Mouse (Mus musculus): ENCODE measurements around the gene Eif6. TPM values are rescaled to one million over a fixed set of nuclear protein-coding genes. Genes with fewer than 3 reads are reported as not detected.
A peak's percentile ranks its signal among the peaks of the same experiment; 100 is the strongest.
"Not testable (repeated sequence)": the region's sequence is repeated elsewhere in the genome, so short reads cannot be mapped to it uniquely, and the experiment has no call there.

The Eif6 gene
- polyA plus RNA-seq, 1 experiment from 2014 or later, result 107 TPM

DNA sequence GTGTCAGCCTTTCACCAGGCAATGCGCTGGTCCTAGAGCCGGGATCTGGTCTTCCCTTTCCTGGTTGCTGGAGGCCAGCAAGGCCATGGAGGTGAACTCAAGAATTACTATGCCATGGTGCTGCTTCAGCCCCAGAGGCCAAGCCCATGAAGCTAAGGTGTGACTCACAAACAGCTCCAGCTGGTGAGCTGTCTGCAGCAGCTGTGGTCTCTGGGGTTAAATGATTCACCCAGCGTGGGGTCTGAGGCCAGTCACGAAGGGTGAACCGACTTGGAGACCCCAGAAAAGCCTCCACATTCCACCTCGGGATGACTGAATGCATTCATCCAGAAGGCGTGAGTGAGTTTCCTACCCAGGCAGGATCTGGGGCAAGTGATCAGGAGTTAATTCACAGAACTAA, 23.4 kb upstream of the Eif6 start:
- Histone ChIP-seq H3K4me1 (replicated peaks) (no peaks in the 10 kb centered on the region), H3K4me3 (no peak overlapping the region), H3K27ac (no peak overlapping the region), H3K36me3 (peaks cover 57% of the 10 kb centered on the region), H3K9me3 (replicated peaks) (no peaks in the 10 kb centered on the region), H3K27me3 (no peaks in the 10 kb centered on the region), H3K4me2 (no peak overlapping the region), H3K9ac (no peak overlapping the region)
- 80% methylated on average over 7 of the region's 7 CpGs for WGBS
- ATAC-seq (replicated peaks; ENCODE audit: insufficient number of reproducible peaks, insufficient read depth, low FRiP score, low read depth), result no peak

DNA sequence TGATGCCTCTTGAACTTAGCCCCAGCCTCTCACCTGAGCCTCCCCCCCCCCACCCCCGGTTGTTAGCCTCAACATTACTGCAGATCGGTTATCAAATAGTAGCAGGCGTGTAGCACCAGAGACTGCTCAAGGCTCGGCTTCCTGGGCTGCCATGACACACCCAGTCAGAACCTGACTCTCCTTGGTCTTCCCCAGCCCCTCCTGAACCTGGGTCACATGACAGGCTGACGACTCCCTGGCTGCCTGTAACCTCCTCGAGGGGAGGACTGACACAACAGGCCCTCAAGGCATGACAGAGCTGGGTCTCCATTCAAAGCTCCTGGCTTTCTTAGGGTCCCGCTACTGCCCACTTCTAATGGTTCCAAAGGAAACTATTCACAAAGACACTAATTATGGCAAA, 22.7 kb upstream of the Eif6 start:
- Histone ChIP-seq H3K27ac (no peak overlapping the region), H3K4me3 (no peak overlapping the region), H3K9me3 (replicated peaks) (no peaks in the 10 kb centered on the region), H3K4me1 (replicated peaks) (no peaks in the 10 kb centered on the region), H3K9ac (no peak overlapping the region), H3K4me2 (no peak overlapping the region), H3K27me3 (no peaks in the 10 kb centered on the region), H3K36me3 (peaks cover 57% of the 10 kb centered on the region)
- WGBS, result 69% methylated on average over 7 of the region's 7 CpGs
- no peak for ATAC-seq (replicated peaks; ENCODE audit: insufficient number of reproducible peaks, insufficient read depth, low FRiP score, low read depth)

DNA sequence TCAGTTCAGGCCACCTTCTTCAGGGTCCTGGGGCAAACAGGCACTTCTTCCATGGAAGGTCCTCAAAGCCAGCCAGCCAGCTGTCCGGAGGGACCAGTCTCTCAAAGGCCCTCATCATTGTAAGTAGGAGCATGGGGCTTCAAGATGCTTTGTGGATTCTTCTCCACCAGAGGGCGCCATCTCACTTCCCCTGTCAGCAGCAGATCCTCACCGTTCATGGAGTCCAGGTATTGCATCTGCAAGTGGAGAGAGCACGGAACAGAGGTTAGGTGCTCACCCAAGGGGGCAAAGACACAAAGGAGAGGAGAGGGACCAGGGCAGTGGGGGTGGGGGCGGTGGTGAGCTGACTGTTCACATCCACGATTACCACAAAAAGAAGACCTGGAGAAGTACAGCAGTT, 21.6 kb upstream of the Eif6 start:
- WGBS, result 36% methylated on average over 6 of the region's 6 CpGs

DNA sequence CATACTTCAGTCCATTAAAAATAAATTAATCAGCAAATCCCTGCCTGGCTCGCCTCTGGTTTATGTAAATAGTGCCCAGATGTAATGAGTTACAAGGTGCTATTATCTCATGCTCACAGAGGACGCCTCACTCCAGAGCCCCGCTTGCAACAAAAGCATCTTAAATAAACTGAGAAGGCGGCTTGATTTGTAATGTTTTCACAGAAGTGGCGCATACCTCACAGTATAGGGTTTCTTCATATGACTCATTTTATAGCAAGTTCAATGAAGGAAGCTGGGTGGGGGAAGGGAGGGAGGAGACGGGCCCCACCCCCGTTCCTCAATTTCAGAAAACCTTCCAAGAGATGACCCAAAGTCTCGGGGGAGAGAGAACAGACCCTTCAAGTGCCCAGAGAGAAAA, 20.2 kb upstream of the Eif6 start:
- no peak overlapping the region for H3K4me3 ChIP-seq
- H3K36me3 ChIP-seq, result peaks cover 49% of the 10 kb centered on the region; the same call in 1 of the 2 replicates
- H3K4me1 ChIP-seq (replicated peaks), result no peaks in the 10 kb centered on the region
- H3K27ac ChIP-seq, result no peak overlapping the region
- H3K9me3 ChIP-seq (replicated peaks), result no peaks in the 10 kb centered on the region
- no peak overlapping the region for H3K9ac ChIP-seq
- WGBS, result 79% methylated on average over 8 of the region's 8 CpGs
- H3K4me2 ChIP-seq, result no peak overlapping the region
- no peaks in the 10 kb centered on the region for H3K27me3 ChIP-seq
- ATAC-seq (replicated peaks; ENCODE audit: insufficient number of reproducible peaks, insufficient read depth, low FRiP score, low read depth), result no peak

More for the DNA sequence above, 21.6 kb upstream of the Eif6 start:
- no peaks in the 10 kb centered on the region for H3K4me1 ChIP-seq (replicated peaks)
- no peak for ATAC-seq (replicated peaks; ENCODE audit: insufficient number of reproducible peaks, insufficient read depth, low FRiP score, low read depth)
- no peaks in the 10 kb centered on the region for H3K27me3 ChIP-seq
- H3K4me2 ChIP-seq, result no peak overlapping the region
- H3K27ac ChIP-seq, result no peak overlapping the region
- peaks cover 57% of the 10 kb centered on the region for H3K36me3 ChIP-seq
- H3K9me3 ChIP-seq (replicated peaks), result no peaks in the 10 kb centered on the region
- no peak overlapping the region for H3K4me3 ChIP-seq
- no peak overlapping the region for H3K9ac ChIP-seq

DNA sequence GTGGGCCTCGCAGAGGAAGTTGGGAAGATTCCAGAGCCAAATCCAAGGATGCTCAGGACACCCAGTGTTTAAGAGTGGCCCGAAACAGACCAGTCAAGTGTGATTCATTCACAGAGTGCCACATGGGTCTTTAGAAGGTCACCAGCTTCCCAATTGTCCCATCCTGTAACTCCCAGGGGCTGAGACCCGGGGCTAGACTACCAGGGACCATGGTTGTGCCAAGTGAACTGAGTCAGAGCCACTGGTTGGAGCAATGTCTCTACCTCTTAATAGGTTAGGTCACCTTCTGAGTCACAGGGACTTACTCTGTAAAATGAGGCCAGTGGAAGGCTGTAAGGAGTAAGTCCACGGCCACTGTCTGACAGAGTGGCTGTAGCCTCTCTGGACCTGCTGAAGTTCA, 12.2 kb upstream of the Eif6 start:
- no peaks in the 10 kb centered on the region for H3K9me3 ChIP-seq (replicated peaks)
- H3K4me2 ChIP-seq, result no peak overlapping the region
- ATAC-seq (replicated peaks; ENCODE audit: insufficient number of reproducible peaks, insufficient read depth, low FRiP score, low read depth), result no peak
- peaks cover 8% of the 10 kb centered on the region for H3K27me3 ChIP-seq
- H3K4me1 ChIP-seq (replicated peaks), result no peaks in the 10 kb centered on the region
- H3K27ac ChIP-seq, result no peak overlapping the region
- WGBS, result 79% methylated on average over 4 of the region's 4 CpGs
- no peaks in the 10 kb centered on the region for H3K36me3 ChIP-seq
- no peak overlapping the region for H3K9ac ChIP-seq
- no peak overlapping the region for H3K4me3 ChIP-seq

DNA sequence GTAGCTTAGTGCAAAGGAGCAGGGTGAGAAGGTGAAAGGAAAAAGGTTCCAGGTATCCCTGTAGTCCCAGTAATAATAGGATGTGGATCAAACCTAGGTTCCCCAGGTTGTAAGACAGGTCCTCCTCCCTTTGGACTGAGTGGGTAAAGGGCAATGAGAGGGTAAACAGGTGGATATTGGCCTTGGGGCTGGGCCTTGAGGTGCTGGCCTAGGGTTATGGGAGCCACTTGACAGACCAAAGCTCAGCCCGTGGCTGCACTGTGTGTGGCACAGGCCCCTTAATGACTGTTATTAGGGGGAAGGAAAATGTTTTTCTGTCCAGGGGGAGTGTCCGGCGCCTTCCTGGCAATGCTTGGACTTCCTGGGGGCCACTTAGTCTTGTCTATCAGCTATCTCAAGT, 11.2 kb upstream of the Eif6 start:
- Histone ChIP-seq H3K9me3 (replicated peaks) (no peaks in the 10 kb centered on the region), H3K4me1 (replicated peaks) (no peaks in the 10 kb centered on the region), H3K9ac (no peak overlapping the region), H3K4me2 (no peak overlapping the region), H3K4me3 (no peak overlapping the region), H3K27me3 (peaks cover 11% of the 10 kb centered on the region), H3K27ac (no peak overlapping the region), H3K36me3 (no peaks in the 10 kb centered on the region)
- ATAC-seq (replicated peaks; ENCODE audit: insufficient number of reproducible peaks, insufficient read depth, low FRiP score, low read depth), result no peak
- 50% methylated on average over 3 of the region's 3 CpGs for WGBS

DNA sequence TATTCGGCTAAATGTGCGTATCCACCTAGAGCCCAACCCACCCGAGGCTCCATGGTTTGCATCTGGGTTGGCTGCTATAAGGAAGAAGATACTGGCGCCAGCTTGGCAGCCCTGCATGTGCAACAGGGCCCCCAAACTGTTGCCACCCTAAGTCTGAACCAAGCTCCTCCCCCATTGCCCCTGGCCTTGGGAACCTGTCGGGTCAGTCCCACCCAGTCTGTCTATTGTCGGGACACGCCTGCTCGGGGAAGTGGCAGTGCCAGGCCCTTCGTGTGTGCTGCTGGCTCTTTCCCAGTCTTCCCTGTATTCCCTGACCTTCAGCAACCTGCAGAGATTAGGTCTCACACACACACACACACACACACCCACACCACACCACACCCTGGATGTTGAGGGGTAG, 8.0 kb upstream of the Eif6 start, which contains the start of gene Fam83c:
Gene Fam83c, minus strand, starts transcription at position 123 of the 400 bp plus-strand sequence.
- no peak for ATAC-seq (replicated peaks; ENCODE audit: insufficient number of reproducible peaks, insufficient read depth, low FRiP score, low read depth)
- no peaks in the 10 kb centered on the region for H3K36me3 ChIP-seq
- H3K4me2 ChIP-seq, result no peak within 1 kb of the TSS
- H3K9ac ChIP-seq, result no peak within 1 kb of the TSS
- no peaks in the 10 kb centered on the region for H3K9me3 ChIP-seq (replicated peaks)
- no peak within 1 kb of the TSS for H3K27ac ChIP-seq
- H3K4me3 ChIP-seq, result no peak within 1 kb of the TSS
- H3K27me3 ChIP-seq, result peaks cover 11% of the 10 kb centered on the region; the same call in 1 of the 2 replicates
- no peaks in the 10 kb centered on the region for H3K4me1 ChIP-seq (replicated peaks)
- 57% methylated on average over 9 of the region's 9 CpGs for WGBS

DNA sequence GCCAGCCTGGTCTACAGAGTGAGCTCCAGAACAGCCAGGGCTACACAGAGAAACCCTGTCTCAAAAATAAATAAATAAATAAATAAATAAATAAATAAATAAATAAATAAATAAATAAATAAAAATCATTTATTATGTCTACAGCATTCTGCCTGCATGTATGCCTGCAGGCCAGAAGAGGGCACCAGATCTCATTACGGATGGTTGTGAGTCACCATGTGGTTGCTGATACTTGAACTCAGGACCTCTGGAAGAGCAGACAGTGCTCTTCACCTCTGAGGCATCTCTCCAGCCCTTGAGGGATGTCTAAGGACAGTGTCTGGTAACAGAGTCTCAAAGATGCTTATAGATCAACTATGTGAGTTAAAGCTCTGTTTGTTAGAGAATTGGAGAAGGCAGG, 5.4 kb upstream of the Eif6 start:
- not testable (repeated sequence) for H3K36me3 ChIP-seq; H3K9me3 ChIP-seq (replicated peaks); H3K27ac ChIP-seq; H3K4me3 ChIP-seq; H3K4me2 ChIP-seq; ATAC-seq (replicated peaks; ENCODE audit: insufficient number of reproducible peaks, insufficient read depth, low FRiP score, low read depth); H3K9ac ChIP-seq; H3K4me1 ChIP-seq (replicated peaks)
- WGBS, result 66% methylated on average over 1 of the region's 1 CpGs
- peaks cover 11% of the 10 kb centered on the region; the same call in 1 of the 2 replicates for H3K27me3 ChIP-seq

DNA sequence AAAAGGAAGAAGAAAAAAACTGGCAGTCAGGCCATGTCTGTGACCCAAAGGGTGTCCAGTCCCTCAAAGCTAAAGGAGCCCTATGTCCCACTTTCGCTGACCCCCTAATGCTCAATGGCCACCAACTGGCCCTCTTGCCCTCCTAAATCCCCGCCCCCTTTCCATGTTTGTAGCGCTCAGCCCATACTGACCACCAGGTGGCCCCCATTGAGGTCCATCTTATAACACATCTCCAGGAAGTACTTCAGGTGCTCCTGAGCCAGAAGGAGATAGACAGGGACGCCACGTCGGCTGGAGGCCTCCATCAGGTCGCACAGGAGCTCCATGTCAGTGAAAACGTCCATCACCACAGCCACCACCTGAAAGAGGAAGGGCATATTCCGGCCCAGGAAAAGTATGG, 4.6 kb upstream of the Eif6 start:
- H3K36me3 ChIP-seq, result no peaks in the 10 kb centered on the region
- H3K4me3 ChIP-seq, result no peak overlapping the region
- peaks cover 7% of the 10 kb centered on the region for H3K4me1 ChIP-seq (replicated peaks)
- no peaks in the 10 kb centered on the region for H3K9me3 ChIP-seq (replicated peaks)
- no peak overlapping the region for H3K4me2 ChIP-seq
- ATAC-seq (replicated peaks; ENCODE audit: insufficient number of reproducible peaks, insufficient read depth, low FRiP score, low read depth), result no peak
- WGBS, result 46% methylated on average over 9 of the region's 9 CpGs
- H3K27me3 ChIP-seq, result peaks cover 11% of the 10 kb centered on the region; the same call in 1 of the 2 replicates
- no peak overlapping the region for H3K9ac ChIP-seq
- no peak overlapping the region for H3K27ac ChIP-seq

DNA sequence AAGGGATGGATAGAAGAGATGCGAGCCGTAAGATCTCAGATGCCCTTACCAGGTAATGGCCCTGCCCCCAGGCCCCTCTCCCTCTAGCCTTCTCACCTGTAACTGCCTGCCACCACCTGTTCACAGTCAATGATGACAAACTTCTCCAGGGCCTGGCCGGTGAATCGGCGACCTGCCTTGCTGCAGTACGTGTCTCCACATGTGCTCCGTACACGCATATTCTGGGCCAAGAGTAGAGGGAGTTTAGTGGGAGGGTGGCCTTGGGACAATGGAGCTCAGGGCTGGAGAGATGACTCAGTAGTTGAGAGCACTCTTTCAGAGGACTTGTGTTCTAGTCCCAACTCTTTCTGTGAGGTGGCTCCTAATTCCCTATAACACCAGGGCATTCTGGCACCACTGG, 4.1 kb upstream of the Eif6 start:
- Histone ChIP-seq H3K4me2 (no peak overlapping the region), H3K4me3 (no peak overlapping the region), H3K9me3 (replicated peaks) (no peaks in the 10 kb centered on the region), H3K27ac (no peak overlapping the region), H3K9ac (no peak overlapping the region), H3K4me1 (replicated peaks) (peaks cover 7% of the 10 kb centered on the region), H3K27me3 (peaks cover 11% of the 10 kb centered on the region; the same call in 1 of the 2 replicates), H3K36me3 (no peaks in the 10 kb centered on the region)
- WGBS, result 87% methylated on average over 8 of the region's 8 CpGs
- ATAC-seq (replicated peaks; ENCODE audit: insufficient number of reproducible peaks, insufficient read depth, low FRiP score, low read depth), result no peak

DNA sequence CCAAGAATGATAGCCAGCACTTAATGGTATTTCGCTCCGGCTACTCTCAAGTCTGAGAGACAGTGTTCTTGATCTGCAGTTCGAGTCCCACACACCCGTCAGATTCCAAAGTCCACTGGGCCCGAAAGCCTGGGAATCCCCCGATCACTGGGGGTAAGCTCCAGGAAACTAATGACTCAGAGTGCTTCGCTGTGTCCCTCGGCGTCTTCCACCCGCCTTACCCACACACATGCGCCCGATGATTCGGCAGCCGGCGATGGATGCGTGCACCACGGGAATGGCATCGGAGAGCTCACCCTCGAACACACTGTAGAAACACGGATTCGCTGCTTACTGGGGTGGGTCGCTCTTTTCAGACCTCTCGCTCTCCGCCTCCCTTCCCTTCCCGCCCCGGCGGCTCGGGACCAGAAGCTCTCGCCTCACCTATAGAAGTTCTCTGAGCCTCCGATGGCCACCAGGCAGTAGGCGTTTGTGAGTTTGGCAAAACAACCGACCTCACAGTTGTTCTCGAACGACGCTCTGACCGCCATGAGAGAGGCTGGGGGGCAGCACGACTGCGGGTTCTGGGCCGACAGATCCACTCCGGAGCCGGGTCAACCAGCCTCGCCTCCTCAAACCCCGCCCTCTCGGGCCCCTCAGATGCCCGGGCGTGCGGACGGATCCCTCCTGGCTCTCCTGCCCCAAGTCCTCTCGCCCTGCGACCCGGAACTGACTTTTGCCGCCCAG, 658 bp downstream of the Eif6 start:
- WGBS, result 2% methylated on average over 52 of the region's 52 CpGs
- peak; percentile 51 for ATAC-seq (replicated peaks; ENCODE audit: insufficient number of reproducible peaks, insufficient read depth, low FRiP score, low read depth)

DNA sequence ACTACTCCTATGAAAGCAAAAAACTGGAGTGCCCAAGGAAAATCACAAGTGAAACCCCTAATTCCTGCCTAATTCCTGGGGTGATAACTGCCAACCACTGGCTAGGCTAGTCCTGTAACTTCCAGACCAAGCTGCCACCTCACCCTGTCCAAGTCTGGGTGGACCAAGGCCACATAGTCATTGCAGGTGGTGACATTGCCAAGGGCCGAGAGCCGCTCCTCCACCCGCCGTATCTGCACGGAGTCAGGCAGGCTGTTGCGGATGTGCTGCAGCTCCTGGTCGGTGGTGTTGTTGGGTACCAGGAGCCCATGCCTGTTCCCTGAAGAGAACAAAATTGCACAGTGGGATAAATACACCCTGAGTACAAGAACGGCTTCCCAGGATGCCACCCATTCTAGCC, 3.0 kb downstream of the Eif6 start:
- Histone ChIP-seq H3K4me1 (replicated peaks) (peaks cover 21% of the 10 kb centered on the region), H3K4me2 (no peak overlapping the region), H3K9me3 (replicated peaks) (no peaks in the 10 kb centered on the region), H3K9ac (no peak overlapping the region), H3K27me3 (no peaks in the 10 kb centered on the region), H3K27ac (no peak overlapping the region), H3K36me3 (peaks cover 33% of the 10 kb centered on the region), H3K4me3 (no peak overlapping the region)
- 91% methylated on average over 8 of the region's 8 CpGs for WGBS
- no peak for ATAC-seq (replicated peaks; ENCODE audit: insufficient number of reproducible peaks, insufficient read depth, low FRiP score, low read depth)

More for the DNA sequence above, 658 bp downstream of the Eif6 start:
- H3K4me2 ChIP-seq, result peak overlapping the region; percentile 92
- H3K4me1 ChIP-seq (replicated peaks), result peaks cover 15% of the 10 kb centered on the region
- peak overlapping the region; percentile 89 for H3K9ac ChIP-seq
- peak overlapping the region; percentile 85 for H3K27ac ChIP-seq
- H3K9me3 ChIP-seq (replicated peaks), result no peaks in the 10 kb centered on the region
- H3K36me3 ChIP-seq, result peaks cover 25% of the 10 kb centered on the region
- no peaks in the 10 kb centered on the region for H3K27me3 ChIP-seq
- H3K4me3 ChIP-seq, result peak overlapping the region; percentile 91

Measured in heart, embryonic 15.5 days (tissue).